Mouse (Mus musculus) liver, embryonic 16.5 days (tissue): ENCODE data around the gene Pirb. TPM values are rescaled to one million over a fixed set of nuclear protein-coding genes. Genes with fewer than 3 reads are reported as not detected.

ENCODE experiments used
- polyA plus RNA-seq: library from polyadenylated mRNA; unstranded; fragments of >200 nt; fragmentation: Nextera tagmentation; extraction: Ambion mirVana; gene quantifications from 2 replicates; pipeline ENCODE4 v1.2.1, GENCODE M21; 2015

The Pirb gene
- polyA plus RNA-seq, 1 experiment from 2014 or later, result 7.4 TPM

Other genes with a start within 250 kb of the Pirb start
- 0.14 and 0.21 TPM in 2 replicates for gene Tarm1, start 217.8 kb downstream of the Pirb start, polyA plus RNA-seq
- 0.18 TPM in 1 of 2 replicates, not detected in the other for gene Oscar, start 104.2 kb downstream of the Pirb start, polyA plus RNA-seq
- 249 and 272 TPM in 2 replicates for gene Ndufa3, start 103.0 kb downstream of the Pirb start, polyA plus RNA-seq
- 8.1 and 9.0 TPM in 2 replicates for gene Tfpt, start 90.5 kb downstream of the Pirb start, polyA plus RNA-seq
- 36.9 and 41.4 TPM in 2 replicates for gene Prpf31, start 90.4 kb downstream of the Pirb start, polyA plus RNA-seq
- 18.3 and 22.3 TPM in 2 replicates for gene Cnot3, start 75.1 kb downstream of the Pirb start, polyA plus RNA-seq
- 5.7 and 6.0 TPM in 2 replicates for gene Leng1, start 54.6 kb downstream of the Pirb start, polyA plus RNA-seq
- gene Tmc4, start 42.8 kb downstream of the Pirb start, polyA plus RNA-seq, result 4.5 and 4.6 TPM in 2 replicates
- gene Tsen34, start 27.5 kb downstream of the Pirb start, polyA plus RNA-seq, result 41.1 and 41.9 TPM in 2 replicates
- gene Mboat7, start 26.9 kb downstream of the Pirb start, polyA plus RNA-seq, result 19.0 and 22.0 TPM in 2 replicates
- gene Rps9, start 16.4 kb downstream of the Pirb start, polyA plus RNA-seq, result 666 and 772 TPM in 2 replicates
- 0.14 and 0.18 TPM in 2 replicates for gene Gm15448, start 105.3 kb upstream of the Pirb start, polyA plus RNA-seq
- gene Pira2, start 124.7 kb upstream of the Pirb start, polyA plus RNA-seq, result 2.1 and 2.3 TPM in 2 replicates
- 1.2 and 1.6 TPM in 2 replicates for gene Gm14548, start 177.7 kb upstream of the Pirb start, polyA plus RNA-seq
- 1.0 and 1.6 TPM in 2 replicates for gene Lilra6, start 195.1 kb upstream of the Pirb start, polyA plus RNA-seq